Comparison of ENCODE assay signal across 18 mouse cellular contexts in the genomic region with DNA sequence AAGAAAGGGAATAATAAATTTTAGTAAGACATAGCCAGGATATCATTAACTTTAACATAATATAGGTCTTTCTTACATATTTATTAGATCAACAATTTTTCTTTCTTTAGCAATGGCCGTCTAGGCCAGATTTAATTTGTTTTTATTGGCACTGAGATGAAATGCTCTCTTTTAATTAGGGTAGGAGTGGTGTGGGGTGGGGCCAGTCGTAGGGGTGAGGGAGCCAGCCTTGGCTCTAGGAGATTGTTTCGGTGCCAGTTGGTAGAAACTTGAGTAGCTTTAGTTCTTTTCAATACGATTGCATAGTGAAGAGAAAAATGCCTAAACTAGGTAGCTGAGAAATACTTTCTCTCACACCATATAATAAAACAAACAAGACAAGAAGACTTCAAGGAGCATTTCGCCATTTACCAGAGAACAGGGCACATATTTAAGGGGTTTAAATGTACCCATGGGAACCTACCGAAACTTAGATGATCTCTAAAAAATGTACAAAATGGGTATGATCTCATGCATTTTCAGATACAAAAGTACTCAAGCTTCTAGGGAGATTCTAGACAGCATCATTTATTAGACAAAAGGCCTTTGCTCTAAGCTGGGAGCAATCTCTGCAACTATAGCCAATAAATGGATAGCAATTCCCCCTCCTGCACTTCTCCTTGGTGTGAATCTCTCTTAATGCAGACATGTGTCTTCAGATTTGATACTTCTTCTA. TPM values are rescaled to one million over a fixed set of nuclear protein-coding genes. Genes with fewer than 3 reads are reported as not detected.
DNase-seq lines count a peak whose midpoint lies in the region; ATAC-seq lines count a peak whose summit lies in the region.
"Had no signal": no experiment of that assay in that cellular context is flagged by ENCODE, and none has a peak within 500 bp of the region (broad histone marks: within the 10 kb centered on the region; RNA-seq: fewer than 3 reads in every experiment).

No protein-coding gene starts in this region.

- DNase-seq in forebrain, embryonic 11.5 days (ENCODE audit: low spot score) = no peak
- DNase-seq in lung, postnatal 36 days = peak; percentile 25
- no peak for DNase-seq in lung, adult 18-20 months
- DNase-seq in gastrocnemius, postnatal 10 days = peak; percentile 10
- DNase-seq in left cerebral cortex, adult 11 months (ENCODE audit: low spot score) = no peak
- DNase-seq: B cell, adult 2 months; kidney, adult 2 months; kidney, postnatal 14 days; layer of hippocampus, adult 9-11 months; lung, embryonic 14.5 days; thymus, adult 18-20 months had no signal

- H3K4me2 ChIP-seq in forebrain, embryonic 13.5 days = no peak overlapping the region
- H3K4me2 ChIP-seq in forebrain, embryonic 11.5 days (ENCODE audit: low read depth, low read length, severe bottlenecking) = no peak overlapping the region
- H3K4me2 ChIP-seq in midbrain, embryonic 15.5 days = no peak overlapping the region
- H3K4me2 ChIP-seq: liver, embryonic 11.5 days; lung, embryonic 14.5 days; midbrain, embryonic 11.5 days had no signal

- H3K4me1 ChIP-seq in forebrain, embryonic 13.5 days = no peaks in the 10 kb centered on the region
- no peaks in the 10 kb centered on the region for H3K4me1 ChIP-seq in forebrain, embryonic 11.5 days (replicated peaks; ENCODE audit: control insufficient read depth, insufficient read depth, low read length)
- H3K4me1 ChIP-seq in midbrain, embryonic 15.5 days = no peaks in the 10 kb centered on the region

- no peak overlapping the region for H3K9ac ChIP-seq in forebrain, embryonic 13.5 days
- H3K9ac ChIP-seq in forebrain, embryonic 11.5 days (ENCODE audit: low read length) = no peak overlapping the region
- H3K9ac ChIP-seq in midbrain, embryonic 15.5 days = no peak overlapping the region
- H3K9ac ChIP-seq: lung, embryonic 14.5 days had no signal

- peak; percentile 81 for ATAC-seq in forebrain, embryonic 13.5 days
- ATAC-seq in forebrain, embryonic 11.5 days (replicated peaks; ENCODE audit: low FRiP score) = no peak
- ATAC-seq in midbrain, embryonic 15.5 days (replicated peaks) = no peak
- ATAC-seq in inflammation-experienced regulatory T-cells, adult 6 months = no peak
- ATAC-seq: hindbrain, embryonic 16.5 days had no signal

- no peak overlapping the region for H3K4me3 ChIP-seq in forebrain, embryonic 13.5 days
- no peak overlapping the region for H3K4me3 ChIP-seq in forebrain, embryonic 11.5 days (ENCODE audit: low read depth, low read length)
- no peak overlapping the region for H3K4me3 ChIP-seq in midbrain, embryonic 15.5 days
- H3K4me3 ChIP-seq: erythroblast, embryonic 14.5 days had no signal

- WGBS in forebrain, embryonic 13.5 days = 67% methylated on average over 6 of the region's 6 CpGs
- WGBS in forebrain, embryonic 11.5 days = 80% methylated on average over 6 of the region's 6 CpGs
- whole genome bisulfite sequencing in midbrain, embryonic 15.5 days = 79% methylated on average over 6 of the region's 6 CpGs

- H3K36me3 ChIP-seq in forebrain, embryonic 13.5 days (ENCODE audit: poor library complexity, severe bottlenecking) = no peaks in the 10 kb centered on the region
- H3K36me3 ChIP-seq in forebrain, embryonic 11.5 days (ENCODE audit: control insufficient read depth, insufficient read depth, low read length) = no peaks in the 10 kb centered on the region
- H3K36me3 ChIP-seq in midbrain, embryonic 15.5 days (replicated peaks) = no peaks in the 10 kb centered on the region

- H3K9me3 ChIP-seq in forebrain, embryonic 13.5 days (replicated peaks) = no peaks in the 10 kb centered on the region
- H3K9me3 ChIP-seq in forebrain, embryonic 11.5 days (ENCODE audit: control insufficient read depth, low read length) = no peaks in the 10 kb centered on the region
- no peaks in the 10 kb centered on the region for H3K9me3 ChIP-seq in midbrain, embryonic 15.5 days

- H3K27me3 ChIP-seq in forebrain, embryonic 13.5 days = no peaks in the 10 kb centered on the region
- H3K27me3 ChIP-seq in forebrain, embryonic 11.5 days (ENCODE audit: control insufficient read depth, insufficient read depth, low read length) = no peaks in the 10 kb centered on the region
- no peaks in the 10 kb centered on the region for H3K27me3 ChIP-seq in midbrain, embryonic 15.5 days (replicated peaks)

- no peak overlapping the region for H3K27ac ChIP-seq in forebrain, embryonic 13.5 days
- H3K27ac ChIP-seq in forebrain, embryonic 11.5 days (ENCODE audit: low read depth, low read length) = no peak overlapping the region
- no peak overlapping the region for H3K27ac ChIP-seq in midbrain, embryonic 15.5 days

RNA-seq across cellular contexts. Expression of a gene that starts 56.2 kb away (rescaled TPM):
- 6.6 and 7.3 TPM in 2 replicates for polyA plus RNA-seq in forebrain, embryonic 13.5 days (2015; fragmentation: Nextera tagmentation; extraction: Ambion mirVana)
- 18.6 and 20.7 TPM in 2 replicates for polyA plus RNA-seq in forebrain, embryonic 11.5 days (2014; fragmentation: Nextera tagmentation; extraction: Ambion mirVana)
- total RNA-seq in gastrocnemius, postnatal 10 days (2021) = 100 to 1,000 TPM; 114 to 142 TPM
- polyA plus RNA-seq in midbrain, embryonic 15.5 days (2015; fragmentation: Nextera tagmentation; extraction: Ambion mirVana) = 7.0 and 7.8 TPM in 2 replicates
- polyA plus RNA-seq in inflammation-experienced regulatory T-cells, adult 6 months (2017; shearing (Covaris generic)) = 1 to 10 TPM; 1.1 to 2.0 (median 1.9) TPM

Comparison
In these comparisons a context has a peak if more than half of its experiments do, and no peak if none do; other contexts are left out.
1. DNase-seq: peak in lung, postnatal 36 days (single experiment) and gastrocnemius, postnatal 10 days (single experiment); none in forebrain, embryonic 11.5 days (single experiment), lung, adult 18-20 months (0 of 2) and left cerebral cortex, adult 11 months (single experiment).